Mouse (Mus musculus) limb, embryonic 13.5 days (tissue): ENCODE measurements around the gene Rapgef4. TPM values are rescaled to one million over a fixed set of nuclear protein-coding genes. Genes with fewer than 3 reads are reported as not detected.

Experiments
- polyA plus RNA-seq: library from polyadenylated mRNA; unstranded; fragments of >200 nt; fragmentation: Nextera tagmentation; extraction: Ambion mirVana; gene quantifications from 2 replicates; pipeline ENCODE4 v1.2.1, GENCODE M21; 2015

Gene Rapgef4
- polyA plus RNA-seq, 1 experiment from 2014 or later: 2.3 TPM

Other genes with a start within 250 kb of the Rapgef4 start
- gene Itga6, start 235.6 kb upstream of the Rapgef4 start, polyA plus RNA-seq: 29.7 and 33.9 TPM in 2 replicates
- 55.2 and 58.7 TPM in 2 replicates for gene Pdk1, start 108.0 kb upstream of the Rapgef4 start, polyA plus RNA-seq